Mouse (Mus musculus): ENCODE data around the gene Dntt.

The Dntt gene

GRCm38 (mm10) chr19:41053530-41053929 is 24.5 kb downstream of the Dntt start:
- intact Hi-C loops (cut with DNase I) = no loop called here

- intact Hi-C loops (cut with DNase I) = no loop called here
Observed at GRCm38 (mm10) chr19:41054702-41055101, 25.6 kb downstream of the Dntt start.

- intact Hi-C loops (cut with DNase I) = no loop called here
Observed at GRCm38 (mm10) chr19:41071500-41071899, 42.4 kb downstream of the Dntt start.

- intact Hi-C loops (cut with DNase I) = no loop called here
Observed at GRCm38 (mm10) chr19:41073746-41074455, 44.8 kb downstream of the Dntt start.

GRCm38 (mm10) chr19:41076906-41077305 is 47.8 kb downstream of the Dntt start, which contains the start of gene Opalin:
Gene Opalin, minus strand, starts transcription at chr19:41077113.
- intact Hi-C loops (cut with DNase I) = no loop called here

- intact Hi-C loops (cut with DNase I) = no loop called here
Observed at GRCm38 (mm10) chr19:41081589-41081988, 52.5 kb downstream of the Dntt start.

- intact Hi-C loops (cut with DNase I) = no loop called here
Observed at GRCm38 (mm10) chr19:41083646-41084045, 54.6 kb downstream of the Dntt start.

- intact Hi-C loops (cut with DNase I) = loop anchor here (5.0 kb wide), 1 partner anchor 121 kb away; the partner anchor contains the start of gene Tll2
Observed at GRCm38 (mm10) chr19:41086289-41086688, 57.2 kb downstream of the Dntt start.

- intact Hi-C loops (cut with DNase I) = loop anchor here (5.0 kb wide), 1 partner anchor 121 kb away; the partner anchor contains the start of gene Tll2
Observed at GRCm38 (mm10) chr19:41086700-41087099, 57.6 kb downstream of the Dntt start.

GRCm38 (mm10) chr19:41087901-41088300 is 58.8 kb downstream of the Dntt start:
- intact Hi-C loops (cut with DNase I) = loop anchor here (5.0 kb wide), 1 partner anchor 119 kb away; the partner anchor contains the start of gene Tll2

GRCm38 (mm10) chr19:41088491-41088890 is 59.4 kb downstream of the Dntt start:
- intact Hi-C loops (cut with DNase I) = loop anchor here (5.0 kb wide), 1 partner anchor 119 kb away; the partner anchor contains the start of gene Tll2

- intact Hi-C loops (cut with DNase I) = loop anchor here (5.0 kb wide), 1 partner anchor 117 kb away; the partner anchor contains the start of gene Tll2
Observed at GRCm38 (mm10) chr19:41089833-41090232, 60.8 kb downstream of the Dntt start.

GRCm38 (mm10) chr19:41091901-41092300 is 62.8 kb downstream of the Dntt start:
- intact Hi-C loops (cut with DNase I) = no loop called here

GRCm38 (mm10) chr19:41097038-41097437 is 68.0 kb downstream of the Dntt start:
- intact Hi-C loops (cut with DNase I) = no loop called here

GRCm38 (mm10) chr19:41100863-41101262 is 71.8 kb downstream of the Dntt start:
- intact Hi-C loops (cut with DNase I) = no loop called here

- intact Hi-C loops (cut with DNase I) = no loop called here
Observed at GRCm38 (mm10) chr19:41101390-41101789, 72.3 kb downstream of the Dntt start.

- intact Hi-C loops (cut with DNase I) = loop anchor here (5.0 kb wide), 1 partner anchor 137 kb away; no protein-coding TSS in a partner anchor
Observed at GRCm38 (mm10) chr19:41104922-41105321, 75.8 kb downstream of the Dntt start.

GRCm38 (mm10) chr19:41107530-41107929 is 78.5 kb downstream of the Dntt start:
- intact Hi-C loops (cut with DNase I) = loop anchor here (2.0 to 5.0 kb wide), 2 partner anchors 97 to 135 kb away; no protein-coding TSS in a partner anchor

GRCm38 (mm10) chr19:41108666-41109065 is 79.6 kb downstream of the Dntt start:
- intact Hi-C loops (cut with DNase I) = loop anchor here (5.0 kb wide), 1 partner anchor 134 kb away; no protein-coding TSS in a partner anchor
